Mouse (Mus musculus) bone marrow, adult 2 months (tissue): Measurements from ENCODE around the gene Arhgef28.

ENCODE experiments used
- CTCF ChIP-seq: fragments of 200-500 bp; IDR thresholded peaks from 2 replicates; pipeline ENCODE4 v1.5.1; 2011; ENCODE audit warnings: low read length, control low read depth; ENCODE audit not compliant: control insufficient read depth, insufficient read depth
- POLR2A ChIP-seq: fragments of 200-500 bp; IDR thresholded peaks from 2 replicates; pipeline ENCODE4 v1.6.1; 2011; ENCODE audit warnings: low read depth, mild to moderate bottlenecking, control low read depth, low read length, borderline replicate concordance; ENCODE audit not compliant: control insufficient read depth

DNA sequence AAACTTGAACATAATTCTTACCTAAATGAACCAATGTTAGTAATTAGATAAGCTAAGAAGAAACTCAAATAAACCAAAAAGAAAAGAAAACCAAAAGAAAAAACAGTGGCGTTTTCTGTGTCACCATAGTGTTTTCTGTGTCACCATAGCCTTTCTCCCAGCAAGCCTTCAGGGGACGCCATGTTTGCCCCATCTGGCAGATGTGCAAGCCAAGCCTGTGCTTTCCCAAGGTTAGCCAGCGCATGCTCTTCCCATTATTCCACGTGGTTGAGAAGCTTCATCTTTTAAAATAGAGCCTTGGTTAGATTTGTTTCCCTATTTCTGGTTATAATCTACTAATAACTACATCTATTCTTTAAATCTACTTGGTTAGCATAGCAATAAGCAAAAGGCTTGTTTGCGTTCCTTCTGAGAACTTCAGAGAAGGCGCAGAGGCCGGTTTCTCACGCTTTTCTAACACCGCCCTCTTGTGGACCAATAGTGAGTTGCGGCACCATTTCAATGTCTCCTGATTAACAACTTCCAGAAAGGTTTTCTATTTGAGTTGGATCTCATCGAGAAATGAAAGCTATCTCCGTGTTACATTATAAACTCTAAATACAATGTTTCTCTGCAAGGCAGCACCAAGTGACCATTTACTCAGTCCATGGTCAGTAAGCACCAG lies 33.9 kb upstream of the Arhgef28 start:
- TF ChIP-seq CTCF (peak; percentile 53), POLR2A (no peak)
